Mouse (Mus musculus) lung, postnatal 25 days (tissue): Measurements from ENCODE around the gene Fam227a.

Experiments
- DNase-seq: peaks from one replicate; pipeline ENCODE4 v3.0.0; 2022; ENCODE audit warnings: low spot score

Gene Fam227a

GRCm38 (mm10) chr15:79615501-79615900 lies 43.3 kb downstream of the Fam227a start:
- no peak for DNase-seq

- no peak for DNase-seq
Observed at GRCm38 (mm10) chr15:79609226-79609625, 49.5 kb downstream of the Fam227a start.

- DNase-seq = no peak
Observed at GRCm38 (mm10) chr15:79608214-79608613, 50.5 kb downstream of the Fam227a start.

GRCm38 (mm10) chr15:79607757-79608156 lies 51.0 kb downstream of the Fam227a start:
- no peak for DNase-seq

GRCm38 (mm10) chr15:79606161-79606560 lies 52.6 kb downstream of the Fam227a start:
- DNase-seq = no peak

- DNase-seq = peak; percentile 3
Observed at GRCm38 (mm10) chr15:79604990-79605665, 53.6 kb downstream of the Fam227a start, which contains the start of gene Dmc1. Gene Dmc1, minus strand, starts transcription at chr15:79605109.

- DNase-seq = no peak
Observed at GRCm38 (mm10) chr15:79600176-79600575, 58.6 kb downstream of the Fam227a start.

- no peak for DNase-seq
Observed at GRCm38 (mm10) chr15:79598715-79599114, 60.0 kb downstream of the Fam227a start.

GRCm38 (mm10) chr15:79581581-79581980 lies 77.2 kb downstream of the Fam227a start:
- DNase-seq = no peak

GRCm38 (mm10) chr15:79577671-79578426 lies 80.9 kb downstream of the Fam227a start:
- DNase-seq = no peak

GRCm38 (mm10) chr15:79576947-79577346 lies 81.8 kb downstream of the Fam227a start:
- no peak for DNase-seq

- DNase-seq = no peak
Observed at GRCm38 (mm10) chr15:79575543-79576222, 83.1 kb downstream of the Fam227a start.

GRCm38 (mm10) chr15:79562417-79562816 lies 96.3 kb downstream of the Fam227a start:
- no peak for DNase-seq

- DNase-seq = no peak
Observed at GRCm38 (mm10) chr15:79559649-79560048, 99.1 kb downstream of the Fam227a start.
